Mouse (Mus musculus): ENCODE results near the gene Nog. TPM values are rescaled to one million over a fixed set of nuclear protein-coding genes. Genes with fewer than 3 reads are reported as not detected.

The Nog gene
- polyA plus RNA-seq, 1 experiment: 0.66 TPM

DNA sequence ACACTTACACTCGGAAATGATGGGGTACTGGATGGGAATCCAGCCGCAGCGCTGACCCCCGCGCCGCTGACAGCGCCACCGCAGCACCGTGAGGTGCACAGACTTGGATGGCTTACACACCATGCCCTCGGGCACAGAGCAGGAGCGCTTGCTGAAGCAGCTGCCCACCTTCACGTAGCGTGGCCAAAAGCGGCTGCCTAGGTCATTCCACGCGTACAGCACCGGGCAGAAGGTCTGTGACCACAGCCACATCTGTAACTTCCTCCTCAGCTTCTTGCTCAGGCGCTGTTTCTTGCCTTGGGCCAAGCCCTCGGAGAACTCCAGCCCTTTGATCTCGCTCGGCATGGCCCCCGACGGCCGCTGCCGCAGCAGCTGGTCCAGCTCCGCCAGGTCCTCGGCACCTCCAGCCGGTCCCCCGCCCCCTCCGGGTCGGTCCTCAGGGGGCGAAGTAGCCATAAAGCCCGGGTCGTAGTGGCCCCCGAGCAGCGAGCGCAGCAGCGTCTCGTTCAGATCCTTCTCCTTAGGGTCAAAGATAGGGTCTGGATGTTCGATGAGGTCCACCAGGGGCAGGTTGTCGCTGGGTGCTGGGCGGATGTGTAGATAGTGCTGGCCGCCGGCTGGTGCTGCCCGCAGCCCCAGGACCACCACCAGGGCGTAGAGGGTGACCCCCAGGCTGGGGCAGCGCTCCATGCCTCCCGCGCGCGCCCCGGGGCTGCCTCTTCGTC is 639 bp downstream of the Nog start:
- H3K4me3 ChIP-seq (ENCODE audit: insufficient read depth, low read depth, low read length): peak overlapping the region; percentile 51
- 0 out of 2 replicates have a peak, but pooled peaks cover 2% of the 10 kb centered on the region for H3K4me1 ChIP-seq (ENCODE audit: control insufficient read depth, insufficient read depth, low read length)
- TF ChIP-seq POLR2A (IDR thresholded peaks at IDR 0.05; ENCODE audit: low read depth, low read length): no peak
- TF ChIP-seq CTCF (conservative IDR thresholded peaks at IDR 0.05; ENCODE audit: insufficient read depth, insufficient read length, low read depth, low read length): no peak
- no peaks in the 10 kb centered on the region for H3K36me3 ChIP-seq (ENCODE audit: control insufficient read depth, insufficient read depth, low read length)
- H3K27ac ChIP-seq (ENCODE audit: insufficient read depth, low read depth, low read length): no peak overlapping the region
- H3K27me3 ChIP-seq (replicated peaks; ENCODE audit: control insufficient read depth, insufficient read depth, low read length): peaks cover 4% of the 10 kb centered on the region
- under 1% methylated on average over 53 of the region's 53 CpGs for WGBS
- no peak for DNase-seq

DNA sequence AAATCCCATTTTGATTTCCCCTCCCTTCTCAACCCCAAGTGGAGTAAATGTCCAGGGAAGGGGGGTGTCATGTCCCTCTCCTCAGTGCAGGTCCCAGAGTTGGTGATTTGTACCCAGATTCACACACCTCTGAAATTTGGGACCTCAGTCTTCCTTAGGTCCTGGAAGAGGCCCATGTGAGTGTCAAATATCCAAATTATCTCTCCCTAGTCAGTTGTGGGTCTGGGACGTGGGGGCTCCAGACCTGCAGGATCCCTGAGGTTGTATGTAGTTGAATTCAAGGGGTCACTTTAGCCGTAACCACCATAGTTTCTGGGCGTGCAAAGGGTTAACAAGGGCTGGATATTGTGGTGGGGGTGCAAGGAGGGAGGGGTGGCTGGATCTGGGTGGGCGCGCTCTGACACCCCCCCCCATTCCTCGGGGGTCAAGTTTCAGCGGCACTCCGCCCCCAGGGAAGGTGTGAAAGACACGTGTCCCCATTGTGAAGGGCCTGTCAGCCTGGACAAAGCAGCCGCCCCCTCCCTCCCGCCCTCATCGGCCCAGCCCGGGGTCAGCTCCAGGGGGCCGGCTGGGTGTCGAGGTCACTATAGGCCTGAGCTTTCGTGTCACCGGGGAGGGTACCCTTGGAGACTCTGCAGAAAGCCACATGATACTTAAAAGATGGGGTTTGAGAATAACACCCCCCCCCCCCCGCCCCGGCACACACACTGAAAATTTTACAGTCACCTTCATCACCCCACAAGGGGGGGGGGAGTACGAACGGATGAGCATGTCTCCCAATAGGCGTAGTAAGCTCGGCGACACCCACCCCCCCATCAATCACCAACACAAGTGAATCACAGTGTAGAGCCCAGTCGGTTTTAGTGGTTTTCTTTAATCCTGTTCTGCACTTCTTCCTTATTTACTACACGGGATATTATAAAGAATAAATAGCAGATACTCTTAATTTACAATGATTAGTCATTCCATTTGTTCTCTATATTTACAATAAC is 2.1 kb downstream of the Nog start:
- Histone ChIP-seq H3K36me3 (ENCODE audit: control insufficient read depth, insufficient read depth, low read length) (no peaks in the 10 kb centered on the region), H3K27ac (ENCODE audit: insufficient read depth, low read depth, low read length) (no peak overlapping the region), H3K4me3 (ENCODE audit: insufficient read depth, low read depth, low read length) (no peak overlapping the region), H3K4me1 (ENCODE audit: control insufficient read depth, insufficient read depth, low read length) (0 out of 2 replicates have a peak, but pooled peaks cover 2% of the 10 kb centered on the region), H3K27me3 (replicated peaks; ENCODE audit: control insufficient read depth, insufficient read depth, low read length) (peaks cover 4% of the 10 kb centered on the region)
- 3% methylated on average over 26 of the region's 26 CpGs for WGBS
- DNase-seq: no peak
- TF ChIP-seq CTCF (conservative IDR thresholded peaks at IDR 0.05; ENCODE audit: insufficient read depth, insufficient read length, low read depth, low read length) (no peak), POLR2A (IDR thresholded peaks at IDR 0.05; ENCODE audit: low read depth, low read length) (no peak)

DNA sequence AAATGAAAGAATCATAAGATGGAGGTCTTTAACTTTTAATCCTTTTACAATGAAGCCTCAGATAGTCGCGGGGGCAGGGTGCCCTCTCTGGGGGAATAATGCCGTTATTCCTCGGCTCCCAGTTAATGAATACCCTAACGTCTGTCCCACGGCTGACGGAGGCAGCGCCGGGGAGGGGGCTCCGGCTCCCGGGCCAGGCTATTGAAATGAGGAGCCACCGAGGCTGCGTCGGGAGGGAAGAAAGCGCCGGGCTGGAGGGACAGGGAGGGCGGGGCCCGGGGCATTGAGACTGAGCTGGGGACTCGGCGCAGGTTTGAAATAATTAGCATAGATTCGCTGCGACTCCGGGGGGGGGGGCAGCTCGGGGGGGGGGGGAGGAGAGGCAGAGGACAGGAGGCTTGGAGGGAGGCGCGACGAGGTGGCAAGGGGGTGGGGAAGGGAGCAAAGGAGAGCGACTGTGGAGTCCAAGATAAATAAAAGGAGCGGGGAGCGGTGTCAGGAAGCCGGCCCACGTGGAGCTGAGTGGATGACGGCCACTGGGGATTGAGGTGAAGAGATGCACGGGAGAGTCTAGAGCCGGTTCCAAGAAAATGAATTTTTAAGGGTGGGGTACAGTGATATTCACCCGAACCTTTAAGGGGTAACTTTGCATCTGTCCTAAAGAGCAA is 2.9 kb downstream of the Nog start:
- Histone ChIP-seq H3K4me1 (ENCODE audit: control insufficient read depth, insufficient read depth, low read length) (0 out of 2 replicates have a peak, but pooled peaks cover 2% of the 10 kb centered on the region), H3K27me3 (replicated peaks; ENCODE audit: control insufficient read depth, insufficient read depth, low read length) (peaks cover 4% of the 10 kb centered on the region), H3K36me3 (ENCODE audit: control insufficient read depth, insufficient read depth, low read length) (no peaks in the 10 kb centered on the region), H3K4me3 (ENCODE audit: insufficient read depth, low read depth, low read length) (peak overlapping the region; percentile 17; the same call in 1 of the 2 replicates), H3K27ac (ENCODE audit: insufficient read depth, low read depth, low read length) (no peak overlapping the region)
- TF ChIP-seq POLR2A (IDR thresholded peaks at IDR 0.05; ENCODE audit: low read depth, low read length) (no peak), CTCF (conservative IDR thresholded peaks at IDR 0.05; ENCODE audit: insufficient read depth, insufficient read length, low read depth, low read length) (no peak)
- 3% methylated on average over 28 of the region's 36 CpGs for whole genome bisulfite sequencing
- DNase-seq: peak; percentile 17

DNA sequence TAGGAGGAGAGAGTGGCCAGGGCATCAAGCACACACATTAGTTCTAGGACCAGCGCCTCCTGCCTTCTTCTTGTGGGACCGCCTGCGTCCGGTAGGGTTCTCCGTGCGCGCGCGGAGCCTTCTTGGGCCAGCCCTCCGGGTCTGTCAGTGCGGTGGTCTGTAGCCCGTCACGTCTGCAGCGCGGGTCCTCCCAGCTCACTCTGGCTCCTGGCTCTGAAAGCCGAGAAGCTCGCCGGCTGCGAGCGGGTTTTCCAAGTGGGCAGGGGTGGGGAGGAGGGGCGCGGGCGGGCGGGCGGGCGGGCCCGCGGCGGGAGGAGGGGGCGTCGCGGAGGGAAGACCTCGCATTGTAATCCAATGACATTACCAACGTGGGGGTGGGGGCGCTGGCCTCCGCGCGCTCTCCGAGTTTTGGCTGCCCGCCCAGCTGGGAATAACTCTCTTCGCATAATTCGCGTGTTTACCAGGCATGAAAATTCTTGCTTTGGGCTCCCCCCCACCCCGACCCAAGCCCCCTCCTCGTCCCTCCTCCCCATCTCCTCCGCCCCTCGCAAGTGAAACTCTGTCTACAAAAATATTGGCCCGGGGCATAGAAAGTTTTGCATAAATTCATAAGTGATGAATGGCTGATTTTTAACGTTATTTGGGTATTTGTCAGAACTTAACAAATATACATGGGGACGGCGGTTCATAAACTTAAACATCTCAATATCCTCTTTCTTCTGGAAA is 3.7 kb downstream of the Nog start:
- TF ChIP-seq CTCF (conservative IDR thresholded peaks at IDR 0.05; ENCODE audit: insufficient read depth, insufficient read length, low read depth, low read length) (0 out of 2 replicates have a peak, but pooled peaks have one; percentile 8), POLR2A (IDR thresholded peaks at IDR 0.05; ENCODE audit: low read depth, low read length) (no peak)
- Histone ChIP-seq H3K4me1 (ENCODE audit: control insufficient read depth, insufficient read depth, low read length) (0 out of 2 replicates have a peak, but pooled peaks cover 2% of the 10 kb centered on the region), H3K27me3 (replicated peaks; ENCODE audit: control insufficient read depth, insufficient read depth, low read length) (peaks cover 4% of the 10 kb centered on the region), H3K4me3 (ENCODE audit: insufficient read depth, low read depth, low read length) (peak overlapping the region; percentile 12; the same call in 1 of the 2 replicates), H3K27ac (ENCODE audit: insufficient read depth, low read depth, low read length) (no peak overlapping the region), H3K36me3 (ENCODE audit: control insufficient read depth, insufficient read depth, low read length) (no peaks in the 10 kb centered on the region)
- 1% methylated on average over 50 of the region's 51 CpGs for WGBS
- DNase-seq: peak; percentile 25

DNA sequence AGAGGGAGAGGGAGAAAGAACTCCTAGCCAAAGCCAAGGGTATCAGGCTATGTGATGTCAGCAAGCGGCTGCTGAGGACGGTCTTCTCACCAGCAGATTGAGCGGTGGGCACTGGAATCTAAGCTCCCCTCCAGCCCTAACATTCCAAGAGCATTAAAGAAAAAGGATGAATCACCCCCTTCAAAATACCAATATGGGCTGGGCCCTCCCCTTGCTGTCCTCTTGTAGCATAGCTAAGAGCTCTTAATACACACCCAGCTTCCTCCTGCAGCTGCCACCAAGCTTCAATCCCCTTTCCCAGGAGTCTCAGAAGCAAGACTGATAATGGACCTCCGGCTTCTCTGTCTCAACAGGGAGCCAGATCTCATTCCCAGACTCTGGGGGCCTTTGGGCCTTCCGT is 4.6 kb downstream of the Nog start:
- no peak overlapping the region for H3K27ac ChIP-seq (ENCODE audit: insufficient read depth, low read depth, low read length)
- 0 out of 2 replicates have a peak, but pooled peaks cover 2% of the 10 kb centered on the region for H3K4me1 ChIP-seq (ENCODE audit: control insufficient read depth, insufficient read depth, low read length)
- WGBS: 79% methylated on average over 5 of the region's 5 CpGs
- TF ChIP-seq POLR2A (IDR thresholded peaks at IDR 0.05; ENCODE audit: low read depth, low read length) (no peak), CTCF (conservative IDR thresholded peaks at IDR 0.05; ENCODE audit: insufficient read depth, insufficient read length, low read depth, low read length) (no peak)
- H3K36me3 ChIP-seq (ENCODE audit: control insufficient read depth, insufficient read depth, low read length): no peaks in the 10 kb centered on the region
- peaks cover 4% of the 10 kb centered on the region for H3K27me3 ChIP-seq (replicated peaks; ENCODE audit: control insufficient read depth, insufficient read depth, low read length)
- H3K4me3 ChIP-seq (ENCODE audit: insufficient read depth, low read depth, low read length): no peak overlapping the region
- DNase-seq: no peak

DNA sequence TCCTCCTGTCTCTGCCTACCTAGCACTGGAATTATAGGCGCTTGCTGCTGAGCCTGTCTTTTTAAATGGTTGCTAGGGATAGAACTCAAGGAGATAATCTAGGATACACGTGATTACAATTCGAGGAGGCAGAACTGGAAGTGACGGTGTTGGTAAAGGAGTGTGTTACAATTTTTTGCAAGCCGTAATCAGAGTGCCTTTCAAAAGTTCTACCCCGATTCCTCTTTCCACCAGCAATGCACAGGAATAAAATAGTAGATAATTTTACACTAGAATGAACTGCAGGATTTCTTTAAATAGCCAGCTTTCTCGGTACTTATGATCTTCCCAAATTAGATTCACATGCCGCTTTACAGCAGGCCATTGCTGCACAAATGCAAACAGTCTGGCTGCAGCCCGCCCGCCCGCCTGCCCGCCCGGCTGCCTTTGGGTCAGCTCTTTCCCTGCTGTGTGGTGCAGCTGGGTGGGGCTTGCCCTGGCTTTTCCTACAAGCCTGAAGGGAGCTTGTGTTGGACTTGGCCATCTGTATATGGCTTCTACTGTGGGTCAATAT is 32.2 kb downstream of the Nog start:
- Histone ChIP-seq H3K4me3 (ENCODE audit: insufficient read depth, low read depth, low read length) (no peak overlapping the region), H3K27ac (ENCODE audit: insufficient read depth, low read depth, low read length) (no peak overlapping the region), H3K36me3 (ENCODE audit: control insufficient read depth, insufficient read depth, low read length) (no peaks in the 10 kb centered on the region), H3K27me3 (replicated peaks; ENCODE audit: control insufficient read depth, insufficient read depth, low read length) (no peaks in the 10 kb centered on the region), H3K4me1 (ENCODE audit: control insufficient read depth, insufficient read depth, low read length) (no peaks in the 10 kb centered on the region)
- TF ChIP-seq POLR2A (IDR thresholded peaks at IDR 0.05; ENCODE audit: low read depth, low read length) (no peak), CTCF (conservative IDR thresholded peaks at IDR 0.05; ENCODE audit: insufficient read depth, insufficient read length, low read depth, low read length) (no peak)
- DNase-seq: no peak
- 88% methylated on average over 13 of the region's 13 CpGs for WGBS

Data from kidney, adult 2 months (tissue).